Mouse (Mus musculus): ENCODE results near the gene Fam49a.

Fam49a gene

GRCm38 (mm10) chr12:12274115-12274514 lies 12.2 kb downstream of the Fam49a start:
- DNase-seq: no peak

- no peak for DNase-seq
Observed at GRCm38 (mm10) chr12:12275124-12275779, 13.3 kb downstream of the Fam49a start.

GRCm38 (mm10) chr12:12277741-12278463 lies 16.0 kb downstream of the Fam49a start:
- DNase-seq: no peak

GRCm38 (mm10) chr12:12278464-12278872 lies 16.5 kb downstream of the Fam49a start:
- no peak for DNase-seq

GRCm38 (mm10) chr12:12283702-12284288 lies 21.9 kb downstream of the Fam49a start:
- DNase-seq: no peak

- DNase-seq: no peak
Observed at GRCm38 (mm10) chr12:12284521-12284920, 22.6 kb downstream of the Fam49a start.

GRCm38 (mm10) chr12:12287131-12287786 lies 25.3 kb downstream of the Fam49a start:
- no peak for DNase-seq

- DNase-seq: no peak
Observed at GRCm38 (mm10) chr12:12287787-12288132, 25.8 kb downstream of the Fam49a start.

- no peak for DNase-seq
Observed at GRCm38 (mm10) chr12:12288586-12288985, 26.6 kb downstream of the Fam49a start.

GRCm38 (mm10) chr12:12289636-12290035 lies 27.7 kb downstream of the Fam49a start:
- no peak for DNase-seq

GRCm38 (mm10) chr12:12292043-12292618 lies 30.2 kb downstream of the Fam49a start:
- no peak for DNase-seq

- DNase-seq: no peak
Observed at GRCm38 (mm10) chr12:12294380-12295171, 32.6 kb downstream of the Fam49a start.

- no peak for DNase-seq
Observed at GRCm38 (mm10) chr12:12298451-12298850, 36.5 kb downstream of the Fam49a start.

GRCm38 (mm10) chr12:12299303-12299702 lies 37.4 kb downstream of the Fam49a start:
- no peak for DNase-seq

- no peak for DNase-seq
Observed at GRCm38 (mm10) chr12:12301149-12301548, 39.2 kb downstream of the Fam49a start.

GRCm38 (mm10) chr12:12301815-12302214 lies 39.9 kb downstream of the Fam49a start:
- peak; percentile 56 to 71 for DNase-seq

- DNase-seq: no peak
Observed at GRCm38 (mm10) chr12:12306214-12306613, 44.3 kb downstream of the Fam49a start.

- no peak for DNase-seq
Observed at GRCm38 (mm10) chr12:12306814-12307213, 44.9 kb downstream of the Fam49a start.

- DNase-seq: no peak
Observed at GRCm38 (mm10) chr12:12307245-12307644, 45.3 kb downstream of the Fam49a start.

GRCm38 (mm10) chr12:12313437-12313836 lies 51.5 kb downstream of the Fam49a start:
- no peak for DNase-seq

- DNase-seq: no peak
Observed at GRCm38 (mm10) chr12:12313919-12314318, 52.0 kb downstream of the Fam49a start.

GRCm38 (mm10) chr12:12314326-12314725 lies 52.4 kb downstream of the Fam49a start:
- DNase-seq: no peak
